Mouse (Mus musculus) olfactory bulb, adult 2 months (tissue): ENCODE measurements around the gene Kdsr.

ENCODE experiments used
- CTCF ChIP-seq: fragments of 200-500 bp; IDR thresholded peaks from 2 replicates; pipeline ENCODE4 v1.5.1; 2012; ENCODE audit warnings: low read depth, mild to moderate bottlenecking, low read length, moderate library complexity; ENCODE audit not compliant: insufficient read depth
- POLR2A ChIP-seq: fragments of 200-500 bp; IDR thresholded peaks from 2 replicates; pipeline ENCODE4 v1.6.1; 2012; ENCODE audit warnings: mild to moderate bottlenecking, low read depth, low read length, moderate library complexity; ENCODE audit not compliant: insufficient read depth

GRCm38 (mm10) chr1:106690887-106691286 lies 68.6 kb downstream of the Kdsr start:
- TF ChIP-seq CTCF (no peak), POLR2A (no peak)
